Mouse (Mus musculus): Measurements from ENCODE around the gene Npcd. TPM values are rescaled to one million over a fixed set of nuclear protein-coding genes. Genes with fewer than 3 reads are reported as not detected.

Gene Npcd
- polyA plus RNA-seq, 1 experiment from 2014 or later = 0.98 TPM

- Histone ChIP-seq H3K9ac (no peak overlapping the region), H3K9me3 (no peaks in the 10 kb centered on the region), H3K36me3 (replicated peaks) (no peaks in the 10 kb centered on the region), H3K27ac (no peak overlapping the region), H3K27me3 (replicated peaks) (peaks cover 18% of the 10 kb centered on the region), H3K4me3 (no peak overlapping the region), H3K4me2 (no peak overlapping the region), H3K4me1 (0 out of 2 replicates have a peak, but pooled peaks cover 3% of the 10 kb centered on the region)
- ATAC-seq (replicated peaks) = no peak
- WGBS = 72% methylated on average over 4 of the region's 4 CpGs
These were observed 23.0 kb downstream of the Npcd start for GRCm38 (mm10) chr15:79810997-79811396.

GRCm38 (mm10) chr15:79810061-79810460 is 24.0 kb downstream of the Npcd start:
- no peak for ATAC-seq (replicated peaks)
- peaks cover 9% of the 10 kb centered on the region; the same call in 1 of the 2 replicates for H3K4me1 ChIP-seq
- peaks cover 23% of the 10 kb centered on the region for H3K27me3 ChIP-seq (replicated peaks)
- no peaks in the 10 kb centered on the region for H3K9me3 ChIP-seq
- H3K4me3 ChIP-seq = no peak overlapping the region
- no peak overlapping the region for H3K27ac ChIP-seq
- H3K4me2 ChIP-seq = no peak overlapping the region
- H3K36me3 ChIP-seq (replicated peaks) = no peaks in the 10 kb centered on the region
- H3K9ac ChIP-seq = no peak overlapping the region
- 60% methylated on average over 3 of the region's 3 CpGs for WGBS

GRCm38 (mm10) chr15:79808658-79809057 is 25.4 kb downstream of the Npcd start:
- H3K36me3 ChIP-seq (replicated peaks) = no peaks in the 10 kb centered on the region

GRCm38 (mm10) chr15:79808114-79808513 is 25.9 kb downstream of the Npcd start:
- no peaks in the 10 kb centered on the region for H3K9me3 ChIP-seq
- H3K36me3 ChIP-seq (replicated peaks) = no peaks in the 10 kb centered on the region
- ATAC-seq (replicated peaks) = no peak
- H3K27me3 ChIP-seq (replicated peaks) = peaks cover 23% of the 10 kb centered on the region
- H3K4me3 ChIP-seq = no peak overlapping the region
- 33% methylated on average over 5 of the region's 5 CpGs for WGBS
- no peak overlapping the region for H3K9ac ChIP-seq
- H3K4me1 ChIP-seq = peaks cover 19% of the 10 kb centered on the region
- H3K4me2 ChIP-seq = no peak overlapping the region
- H3K27ac ChIP-seq = no peak overlapping the region

More at GRCm38 (mm10) chr15:79808658-79809057, 25.4 kb downstream of the Npcd start:
- Histone ChIP-seq H3K9ac (no peak overlapping the region), H3K4me2 (no peak overlapping the region), H3K9me3 (no peaks in the 10 kb centered on the region), H3K27ac (no peak overlapping the region), H3K4me3 (no peak overlapping the region), H3K4me1 (peaks cover 13% of the 10 kb centered on the region), H3K27me3 (replicated peaks) (peaks cover 23% of the 10 kb centered on the region)
- no peak for ATAC-seq (replicated peaks)
- 49% methylated on average over 5 of the region's 5 CpGs for WGBS

GRCm38 (mm10) chr15:79807050-79807449 is 27.0 kb downstream of the Npcd start:
- H3K4me3 ChIP-seq = no peak overlapping the region
- H3K9ac ChIP-seq = no peak overlapping the region
- peaks cover 29% of the 10 kb centered on the region for H3K27me3 ChIP-seq (replicated peaks)
- H3K4me1 ChIP-seq = peaks cover 27% of the 10 kb centered on the region
- no peak for ATAC-seq (replicated peaks)
- H3K4me2 ChIP-seq = no peak overlapping the region
- no peak overlapping the region for H3K27ac ChIP-seq
- H3K36me3 ChIP-seq (replicated peaks) = no peaks in the 10 kb centered on the region
- no peaks in the 10 kb centered on the region for H3K9me3 ChIP-seq
- 56% methylated on average over 1 of the region's 1 CpGs for WGBS

GRCm38 (mm10) chr15:79805246-79805645 is 28.8 kb downstream of the Npcd start:
- Histone ChIP-seq H3K9ac (peak overlapping the region; percentile 81; the same call in 1 of the 2 replicates), H3K4me2 (peak overlapping the region; percentile 81), H3K27ac (peak overlapping the region; percentile 88), H3K4me3 (peak overlapping the region; percentile 67), H3K4me1 (peaks cover 34% of the 10 kb centered on the region), H3K9me3 (no peaks in the 10 kb centered on the region), H3K27me3 (replicated peaks) (peaks cover 34% of the 10 kb centered on the region), H3K36me3 (replicated peaks) (no peaks in the 10 kb centered on the region)
- 19% methylated on average over 8 of the region's 8 CpGs for WGBS
- ATAC-seq (replicated peaks) = 0 out of 2 replicates have a peak, but pooled peaks have one; percentile 2

GRCm38 (mm10) chr15:79804352-79805071 is 29.5 kb downstream of the Npcd start, which contains the start of gene Nptxr:
Gene Nptxr, minus strand, starts transcription at chr15:79804766.
- WGBS = under 1% methylated on average over 71 of the region's 91 CpGs
- H3K4me2 ChIP-seq = peak within 1 kb of the TSS; percentile 81
- peak within 1 kb of the TSS; percentile 88 for H3K27ac ChIP-seq
- H3K4me1 ChIP-seq = peaks cover 34% of the 10 kb centered on the region
- peak; percentile 80 for ATAC-seq (replicated peaks)
- peaks cover 34% of the 10 kb centered on the region for H3K27me3 ChIP-seq (replicated peaks)
- H3K36me3 ChIP-seq (replicated peaks) = no peaks in the 10 kb centered on the region
- H3K9me3 ChIP-seq = no peaks in the 10 kb centered on the region
- peak within 1 kb of the TSS; percentile 81 for H3K9ac ChIP-seq
- peak within 1 kb of the TSS; percentile 67 for H3K4me3 ChIP-seq

GRCm38 (mm10) chr15:79803533-79804351 is 30.3 kb downstream of the Npcd start:
- WGBS = 4% methylated on average over 78 of the region's 81 CpGs

GRCm38 (mm10) chr15:79802304-79802703 is 31.7 kb downstream of the Npcd start:
- Histone ChIP-seq H3K4me1 (peaks cover 34% of the 10 kb centered on the region), H3K27me3 (replicated peaks) (peaks cover 27% of the 10 kb centered on the region), H3K27ac (no peak overlapping the region), H3K9me3 (no peaks in the 10 kb centered on the region), H3K9ac (no peak overlapping the region), H3K36me3 (replicated peaks) (no peaks in the 10 kb centered on the region), H3K4me3 (no peak overlapping the region), H3K4me2 (peak overlapping the region; percentile 81; the same call in 1 of the 2 replicates)
- whole genome bisulfite sequencing = 68% methylated on average over 4 of the region's 4 CpGs
- no peak for ATAC-seq (replicated peaks)

More at GRCm38 (mm10) chr15:79803533-79804351, 30.3 kb downstream of the Npcd start:
- Histone ChIP-seq H3K27ac (peak overlapping the region; percentile 88), H3K9ac (peak overlapping the region; percentile 81), H3K9me3 (no peaks in the 10 kb centered on the region), H3K4me1 (peaks cover 34% of the 10 kb centered on the region), H3K27me3 (replicated peaks) (peaks cover 34% of the 10 kb centered on the region), H3K4me3 (peak overlapping the region; percentile 67), H3K36me3 (replicated peaks) (no peaks in the 10 kb centered on the region), H3K4me2 (peak overlapping the region; percentile 81)
- peak; percentile 67 for ATAC-seq (replicated peaks)

GRCm38 (mm10) chr15:79801646-79802045 is 32.4 kb downstream of the Npcd start:
- H3K4me3 ChIP-seq = no peak overlapping the region
- H3K4me1 ChIP-seq = peaks cover 34% of the 10 kb centered on the region
- no peak overlapping the region for H3K27ac ChIP-seq
- no peaks in the 10 kb centered on the region for H3K36me3 ChIP-seq (replicated peaks)
- no peak for ATAC-seq (replicated peaks)
- peaks cover 22% of the 10 kb centered on the region for H3K27me3 ChIP-seq (replicated peaks)
- H3K9ac ChIP-seq = no peak overlapping the region
- no peak overlapping the region for H3K4me2 ChIP-seq
- no peaks in the 10 kb centered on the region for H3K9me3 ChIP-seq
- 78% methylated on average over 2 of the region's 2 CpGs for WGBS

GRCm38 (mm10) chr15:79800701-79801100 is 33.3 kb downstream of the Npcd start:
- no peak overlapping the region for H3K9ac ChIP-seq
- WGBS = 58% methylated on average over 11 of the region's 11 CpGs
- no peaks in the 10 kb centered on the region for H3K9me3 ChIP-seq
- ATAC-seq (replicated peaks) = no peak
- no peak overlapping the region for H3K4me2 ChIP-seq
- H3K4me3 ChIP-seq = no peak overlapping the region
- no peak overlapping the region for H3K27ac ChIP-seq
- H3K36me3 ChIP-seq (replicated peaks) = no peaks in the 10 kb centered on the region
- H3K27me3 ChIP-seq (replicated peaks) = peaks cover 13% of the 10 kb centered on the region
- H3K4me1 ChIP-seq = peaks cover 34% of the 10 kb centered on the region

GRCm38 (mm10) chr15:79798591-79798990 is 35.4 kb downstream of the Npcd start:
- Histone ChIP-seq H3K36me3 (replicated peaks) (no peaks in the 10 kb centered on the region), H3K9me3 (no peaks in the 10 kb centered on the region), H3K27ac (no peak overlapping the region), H3K27me3 (replicated peaks) (peaks cover 11% of the 10 kb centered on the region; the same call in 1 of the 2 replicates), H3K4me3 (no peak overlapping the region), H3K9ac (no peak overlapping the region), H3K4me1 (peaks cover 20% of the 10 kb centered on the region), H3K4me2 (no peak overlapping the region)
- 84% methylated on average over 10 of the region's 10 CpGs for WGBS
- no peak for ATAC-seq (replicated peaks)
